Mouse (Mus musculus) right cerebral cortex, adult 18-20 months (tissue): ENCODE measurements around the gene Fkbpl.

Source experiments
- DNase-seq: peaks from one replicate; pipeline ENCODE4 v3.0.0; 2022; ENCODE audit warnings: mixed read lengths

Gene Fkbpl

DNA sequence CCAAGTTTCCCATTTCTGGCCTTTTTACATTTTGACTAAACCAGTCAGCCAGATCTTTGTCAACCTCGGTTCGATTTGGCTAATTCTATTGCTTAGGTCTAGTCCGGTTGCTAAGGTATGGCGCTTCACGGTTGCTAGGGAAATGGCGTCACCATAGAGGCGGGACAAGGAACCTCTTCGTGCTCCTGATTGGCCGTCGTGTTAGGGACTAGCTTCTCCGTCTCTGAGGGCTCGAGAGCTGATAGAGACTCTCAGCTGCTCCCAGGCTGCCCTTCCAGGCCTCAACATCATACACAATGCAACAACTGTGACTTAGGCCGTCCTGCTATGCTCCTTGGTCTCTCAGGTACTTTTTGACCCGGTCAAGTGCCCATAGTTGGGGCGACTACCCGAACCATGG is at the start of gene Fkbpl:
Fkbpl (plus strand) TSS at position 157 of the 400 bp plus-strand sequence.
- peak; percentile 97 for DNase-seq

- no peak for DNase-seq
Measured at GRCm38 (mm10) chr17:34596098-34596497, 48.5 kb upstream of the Fkbpl start.

DNA sequence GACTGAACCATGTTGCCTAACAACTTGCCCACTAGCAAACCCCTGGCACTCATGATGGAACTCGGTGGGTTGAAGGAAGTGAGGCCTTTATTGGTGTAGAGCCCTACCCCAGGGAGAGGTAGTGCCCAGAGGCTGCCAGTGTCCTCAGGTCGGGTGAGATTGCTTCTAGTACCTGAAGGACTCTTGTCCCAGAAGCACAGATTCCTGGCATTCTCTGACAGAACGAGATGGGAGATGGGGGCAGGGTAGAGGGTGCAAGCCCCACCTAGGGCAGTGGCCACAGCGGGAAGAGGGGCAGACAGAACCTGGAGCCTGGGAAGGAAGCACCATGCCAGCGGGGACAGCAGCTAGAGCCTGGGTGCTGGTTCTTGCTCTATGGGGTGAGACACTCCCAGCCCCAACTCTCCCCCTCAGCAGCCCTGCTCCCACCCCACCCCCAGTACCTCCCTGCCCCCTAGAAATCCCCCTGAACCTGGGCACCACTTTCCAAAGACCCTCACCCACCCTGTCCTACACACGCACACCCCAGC is 46.9 kb upstream of the Fkbpl start, which contains the start of gene Ager:
Ager (plus strand) TSS at position 297 of the 530 bp plus-strand sequence.
- DNase-seq = no peak

DNA sequence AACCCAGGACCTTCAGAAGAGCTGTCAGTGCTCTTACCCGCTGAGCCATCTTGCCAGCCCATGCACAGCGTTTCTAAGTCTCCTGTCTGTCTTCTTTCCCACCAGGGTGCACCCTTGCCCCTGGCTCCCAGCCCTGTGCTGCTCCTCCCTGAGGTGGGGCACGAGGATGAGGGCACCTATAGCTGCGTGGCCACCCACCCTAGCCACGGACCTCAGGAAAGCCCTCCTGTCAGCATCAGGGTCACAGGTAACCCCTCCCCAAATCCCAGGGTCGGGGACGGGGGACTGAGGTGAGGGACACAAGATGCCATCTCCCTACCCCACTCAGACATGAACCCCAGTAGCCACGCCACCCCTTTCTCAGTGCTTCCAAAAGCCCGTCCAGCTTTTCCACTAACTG is 44.7 kb upstream of the Fkbpl start:
- DNase-seq = no peak

DNA sequence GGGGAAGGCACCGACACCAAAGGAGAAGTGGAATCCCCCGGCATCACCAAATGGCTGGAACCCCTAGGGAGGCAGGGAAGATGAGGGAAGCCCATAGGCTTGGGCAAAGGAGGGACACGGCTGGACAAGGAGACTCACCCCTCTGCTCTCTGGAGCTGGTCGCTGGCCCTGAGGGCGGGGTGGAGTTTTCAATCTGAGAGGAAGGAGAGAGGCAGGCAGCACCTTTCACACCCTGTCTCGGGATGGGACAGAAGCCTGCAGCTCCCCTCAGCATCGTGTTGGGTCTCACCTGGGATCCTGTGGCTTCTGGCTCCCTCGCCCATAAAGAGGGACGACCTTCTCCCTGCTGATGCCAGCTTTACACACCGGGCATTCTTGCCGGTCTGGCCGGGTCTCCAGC is 42.8 kb upstream of the Fkbpl start:
- no peak for DNase-seq

DNA sequence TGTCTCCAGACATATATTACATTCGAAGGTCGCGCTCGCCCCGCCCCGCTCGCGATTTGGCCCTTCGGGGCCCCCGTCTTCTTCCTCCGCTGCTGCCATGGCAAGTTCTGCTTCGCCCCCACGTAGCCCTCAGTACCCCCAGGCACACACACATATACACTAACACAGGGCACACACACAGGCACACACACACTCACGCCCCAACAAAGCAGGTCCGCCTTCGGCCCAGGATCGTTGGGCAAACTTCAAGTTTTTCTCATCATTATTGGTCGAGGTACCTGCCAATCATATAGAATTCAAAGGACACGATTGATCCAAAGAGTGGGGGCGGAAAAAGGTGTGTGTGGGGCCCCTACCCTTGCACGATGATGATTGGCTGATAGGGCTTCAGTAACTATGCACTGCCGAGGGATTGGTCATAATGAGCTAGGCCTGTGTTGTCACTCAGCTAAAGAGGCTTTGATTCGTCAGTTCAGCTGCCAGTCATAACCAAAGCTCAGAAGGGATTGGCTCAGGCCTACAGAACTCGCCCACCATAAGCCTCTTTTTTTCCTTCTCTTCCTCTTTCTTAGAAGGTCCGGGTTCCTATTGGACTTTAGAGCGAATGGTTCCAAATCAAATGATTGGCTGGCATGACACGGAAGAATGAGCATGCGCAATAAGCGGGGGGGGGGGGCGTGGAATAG is 41.0 kb upstream of the Fkbpl start, which contains the start of gene Rnf5:
Rnf5 (minus strand) TSS at position 316 of the 686 bp plus-strand sequence.
- peak; percentile 100 for DNase-seq

- peak; percentile 99 for DNase-seq
Measured at GRCm38 (mm10) chr17:34604061-34604508, 40.5 kb upstream of the Fkbpl start, which contains the start of gene Agpat1. Gene Agpat1, plus strand, starts transcription at chr17:34604262.

GRCm38 (mm10) chr17:34604511-34605237 is 39.9 kb upstream of the Fkbpl start:
- DNase-seq = no peak

- peak; percentile 98 for DNase-seq
Measured at GRCm38 (mm10) chr17:34605609-34606008, 39.0 kb upstream of the Fkbpl start.

GRCm38 (mm10) chr17:34606186-34607039 is 38.2 kb upstream of the Fkbpl start:
- DNase-seq = no peak

DNA sequence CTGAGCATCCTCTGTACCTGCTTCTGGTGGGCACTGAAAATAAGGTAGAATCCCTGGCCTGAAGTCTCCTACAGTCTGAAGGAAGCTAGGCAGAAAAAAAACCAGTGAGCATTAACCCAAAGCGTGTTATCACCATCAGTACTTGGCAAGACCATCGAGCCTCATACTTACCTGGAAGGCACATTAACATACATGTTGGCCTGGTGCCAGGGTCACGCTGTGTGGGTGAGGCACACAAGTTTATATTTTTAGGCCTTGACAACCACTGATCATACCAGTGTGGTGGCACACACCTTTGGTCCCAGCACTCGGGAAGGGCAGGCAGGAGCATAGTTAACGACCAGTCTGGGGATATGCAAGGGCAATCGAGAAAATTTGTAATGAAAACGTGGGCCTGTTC is 36.6 kb upstream of the Fkbpl start:
- DNase-seq = no peak

DNA sequence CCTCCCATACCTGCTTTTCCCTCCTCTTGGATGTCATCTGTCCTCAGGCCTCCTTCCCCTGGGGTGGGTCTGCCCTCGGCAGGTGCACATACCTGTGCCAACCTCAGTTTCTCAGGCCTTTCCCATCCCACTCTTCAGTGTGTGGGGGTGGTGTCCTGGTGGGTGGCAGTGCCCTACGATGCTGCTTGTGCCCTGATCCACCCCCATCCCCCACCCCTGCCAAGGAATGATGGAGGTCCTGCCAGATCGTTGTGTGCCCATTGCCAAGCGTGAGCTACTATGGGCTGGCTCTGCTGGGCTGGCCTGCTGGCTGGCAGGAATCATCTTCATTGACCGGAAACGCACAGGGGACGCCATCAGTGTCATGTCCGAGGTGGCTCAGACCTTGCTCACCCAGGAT is 33.5 kb upstream of the Fkbpl start:
- no peak for DNase-seq

DNA sequence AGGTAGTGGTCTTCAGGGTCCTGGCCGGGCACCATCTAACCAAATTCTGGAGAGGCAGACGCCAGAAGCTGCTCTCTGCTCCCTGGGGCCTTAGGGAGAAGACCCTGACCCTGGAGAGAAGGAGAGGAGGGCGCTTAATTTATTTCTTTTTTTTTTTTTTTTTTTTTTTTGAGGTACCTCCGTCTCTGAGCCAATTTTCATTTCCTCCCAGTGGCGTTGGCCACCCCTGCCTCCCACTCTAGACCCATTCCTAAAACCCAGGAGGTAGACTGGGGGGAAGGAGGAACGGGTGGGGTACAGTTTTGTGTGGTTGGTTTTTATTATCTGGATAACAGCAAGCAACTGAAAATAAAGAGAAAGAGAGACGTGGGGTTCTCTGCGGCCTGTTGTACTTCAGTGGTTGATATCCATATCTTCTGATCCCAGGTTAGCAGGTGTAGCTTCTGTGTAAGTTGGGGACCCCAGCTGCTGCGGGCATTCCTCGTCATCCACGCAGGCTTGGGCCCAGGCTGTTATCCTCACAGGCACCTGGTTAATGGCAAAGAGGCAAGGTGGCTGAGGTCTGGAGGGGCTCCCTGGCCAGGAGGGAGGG is 31.4 kb upstream of the Fkbpl start:
- DNase-seq = no peak

- peak; percentile 60 for DNase-seq
Measured at GRCm38 (mm10) chr17:34613830-34614229, 30.7 kb upstream of the Fkbpl start.

- DNase-seq = no peak
Measured at GRCm38 (mm10) chr17:34615871-34616270, 28.7 kb upstream of the Fkbpl start, which contains the start of gene Egfl8. Gene Egfl8, minus strand, starts transcription at chr17:34615971.

- no peak for DNase-seq
Measured at GRCm38 (mm10) chr17:34618999-34619398, 25.6 kb upstream of the Fkbpl start.

DNA sequence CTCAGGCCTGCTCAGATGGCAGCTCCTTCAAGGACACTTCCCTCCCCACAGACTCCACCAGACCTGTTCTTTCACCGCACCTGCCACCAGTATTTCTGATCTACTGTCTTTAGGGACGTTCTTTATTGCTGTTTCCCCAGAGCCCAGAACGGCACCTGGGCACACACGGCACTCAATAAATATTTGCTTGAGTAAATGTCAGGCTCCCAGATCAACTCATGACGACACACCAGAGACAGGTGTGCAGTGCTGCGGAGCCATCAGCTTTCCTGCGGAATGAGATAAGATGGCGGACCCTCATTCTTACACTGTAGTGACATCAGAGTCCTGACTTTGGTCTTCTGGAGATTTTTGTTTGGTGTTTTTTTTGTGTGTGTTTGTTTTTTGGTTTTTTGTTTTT is 23.6 kb upstream of the Fkbpl start:
- DNase-seq = no peak

DNA sequence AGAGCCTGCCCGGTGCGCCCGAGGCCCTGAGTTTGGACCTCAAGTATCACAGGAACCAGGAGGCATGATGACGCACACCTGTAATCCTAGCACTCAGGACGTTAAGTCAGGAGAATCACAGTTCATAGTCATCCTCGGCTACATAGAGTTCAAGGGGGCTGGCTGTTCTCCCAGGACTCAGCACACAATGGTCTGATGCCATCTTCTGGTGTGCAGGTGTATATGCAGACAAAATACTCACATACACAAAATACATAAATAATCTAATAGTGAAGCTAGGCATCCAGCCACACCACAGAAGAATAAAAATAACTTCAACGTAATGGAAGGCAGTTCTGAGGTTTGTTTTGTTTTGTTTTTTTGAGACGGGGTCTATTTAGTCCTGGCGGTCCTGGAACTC is 21.4 kb upstream of the Fkbpl start:
- DNase-seq = no peak

GRCm38 (mm10) chr17:34624981-34625380 is 19.6 kb upstream of the Fkbpl start:
- no peak for DNase-seq

- no peak for DNase-seq
Measured at GRCm38 (mm10) chr17:34626062-34626772, 18.3 kb upstream of the Fkbpl start.

GRCm38 (mm10) chr17:34626773-34627092 is 17.8 kb upstream of the Fkbpl start:
- DNase-seq = no peak
